Mouse (Mus musculus): ENCODE data around the gene Fam196b.

DNA sequence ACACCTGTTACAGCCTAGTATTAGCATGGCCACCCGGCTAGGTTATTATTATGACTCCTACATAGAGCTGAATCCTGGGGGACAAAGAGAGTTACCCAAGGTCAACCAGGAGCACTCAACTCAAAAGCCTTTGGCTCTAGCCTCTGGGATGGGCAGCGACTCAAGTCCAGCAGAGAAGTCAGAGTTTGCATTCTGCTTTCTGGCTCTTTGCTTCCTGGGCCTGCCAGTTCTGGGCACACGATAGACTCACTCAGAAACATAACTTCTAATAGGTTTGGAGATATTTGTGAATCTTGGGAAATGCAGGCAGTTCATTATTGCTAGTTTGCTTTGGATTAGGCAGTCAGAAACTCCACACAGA, 102.0 kb downstream of the Fam196b start:
- TF ChIP-seq CTCF (IDR thresholded peaks at IDR 0.05; ENCODE audit: low read depth, low read length): no peak
- TF ChIP-seq POLR2A (IDR thresholded peaks at IDR 0.05; ENCODE audit: extremely low read depth, insufficient read depth, low read length): no peak

Data from liver, adult 2 months (tissue).